Mouse (Mus musculus): ENCODE results near the gene Olfr1386. TPM values are rescaled to one million over a fixed set of nuclear protein-coding genes. Genes with fewer than 3 reads are reported as not detected.
"Not testable (repeated sequence)": the region's sequence is repeated elsewhere in the genome, so short reads cannot be mapped to it uniquely, and the experiment has no call there.

The Olfr1386 gene
- not detected in 2 replicates for polyA plus RNA-seq (2012)

GRCm38 (mm10) chr11:49464746-49465145 lies at the start of gene Olfr1386:
Gene Olfr1386, plus strand, starts transcription at chr11:49465046.
- not testable (repeated sequence) for H3K27me3 ChIP-seq (ENCODE audit: control insufficient read depth); H3K4me3 ChIP-seq (replicated peaks)

GRCm38 (mm10) chr11:49422767-49423166 lies 42.1 kb upstream of the Olfr1386 start, which contains the start of gene Olfr1389:
Gene Olfr1389, plus strand, starts transcription at chr11:49423067.
- Histone ChIP-seq H3K36me3 (ENCODE audit: control insufficient read depth) (no peaks in the 10 kb centered on the region), H3K9me3 (ENCODE audit: control insufficient read depth, low read length) (no peaks in the 10 kb centered on the region), H3K4me3 (replicated peaks) (no peak within 1 kb of the TSS), H3K4me1 (ENCODE audit: control insufficient read depth) (no peaks in the 10 kb centered on the region), H3K27me3 (ENCODE audit: control insufficient read depth) (no peaks in the 10 kb centered on the region)
- TF ChIP-seq GATA1 (IDR thresholded peaks at IDR 0.05; ENCODE audit: low read length) (no peak), TAL1 (IDR thresholded peaks at IDR 0.05; ENCODE audit: low read length) (no peak)

More at GRCm38 (mm10) chr11:49464746-49465145, at the start of gene Olfr1386:
- not testable (repeated sequence) for H3K9me3 ChIP-seq (ENCODE audit: control insufficient read depth, low read length); H3K36me3 ChIP-seq (ENCODE audit: control insufficient read depth); H3K4me1 ChIP-seq (ENCODE audit: control insufficient read depth)

DNA sequence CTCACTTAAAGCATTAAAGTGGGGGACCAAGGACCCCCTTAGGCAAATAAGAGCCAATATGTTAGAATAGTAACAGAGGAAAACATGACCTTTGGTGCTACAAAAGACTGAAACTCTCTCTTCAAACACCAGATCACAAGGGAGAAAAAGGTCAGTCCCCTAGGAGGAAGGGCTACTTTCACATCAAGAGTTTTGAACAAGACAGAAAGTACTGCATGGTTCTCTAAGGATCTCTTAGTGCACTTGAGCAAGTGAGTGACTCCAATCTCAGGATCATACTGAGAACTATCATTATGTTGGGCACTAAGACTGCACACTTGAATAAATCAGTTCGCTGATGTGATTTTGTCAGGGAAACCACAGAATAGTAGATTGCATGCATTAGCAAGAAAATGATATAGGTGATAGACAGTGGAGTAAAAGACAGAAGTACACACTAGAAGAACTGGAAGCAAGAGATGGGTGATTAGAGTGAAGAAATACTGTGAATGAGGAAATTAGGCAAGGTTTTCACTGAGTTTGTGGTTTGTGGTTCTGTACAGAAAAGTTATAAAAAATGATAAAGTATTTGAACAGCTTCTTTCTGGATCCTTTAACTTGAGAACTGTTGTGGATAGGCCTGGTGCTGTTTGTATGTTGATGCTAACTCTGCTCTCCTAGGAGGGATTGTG lies 39.5 kb upstream of the Olfr1386 start:
- no peak overlapping the region for H3K4me3 ChIP-seq (replicated peaks)
- H3K9me3 ChIP-seq (ENCODE audit: control insufficient read depth, low read length): no peaks in the 10 kb centered on the region
- H3K36me3 ChIP-seq (ENCODE audit: control insufficient read depth): no peaks in the 10 kb centered on the region
- H3K27me3 ChIP-seq (ENCODE audit: control insufficient read depth): no peaks in the 10 kb centered on the region
- no peaks in the 10 kb centered on the region for H3K4me1 ChIP-seq (ENCODE audit: control insufficient read depth)
- TF ChIP-seq GATA1 (IDR thresholded peaks at IDR 0.05; ENCODE audit: low read length): no peak
- no peak for TF ChIP-seq TAL1 (IDR thresholded peaks at IDR 0.05; ENCODE audit: low read length)

- Histone ChIP-seq H3K36me3 (ENCODE audit: control insufficient read depth) (no peaks in the 10 kb centered on the region), H3K4me1 (ENCODE audit: control insufficient read depth) (no peaks in the 10 kb centered on the region), H3K27me3 (ENCODE audit: control insufficient read depth) (no peaks in the 10 kb centered on the region), H3K9me3 (ENCODE audit: control insufficient read depth, low read length) (no peaks in the 10 kb centered on the region; the same call in 1 of the 2 replicates), H3K4me3 (replicated peaks) (no peak overlapping the region)
- TF ChIP-seq GATA1 (IDR thresholded peaks at IDR 0.05; ENCODE audit: low read length) (no peak), TAL1 (IDR thresholded peaks at IDR 0.05; ENCODE audit: low read length) (no peak; the same call in 2 of the 3 replicates)
Observed at GRCm38 (mm10) chr11:49429641-49430040, 35.2 kb upstream of the Olfr1386 start.

GRCm38 (mm10) chr11:49436411-49436810 lies 28.4 kb upstream of the Olfr1386 start, which contains the start of gene Olfr1388:
Gene Olfr1388, plus strand, starts transcription at chr11:49436624.
- H3K4me3 ChIP-seq (replicated peaks): no peak within 1 kb of the TSS

DNA sequence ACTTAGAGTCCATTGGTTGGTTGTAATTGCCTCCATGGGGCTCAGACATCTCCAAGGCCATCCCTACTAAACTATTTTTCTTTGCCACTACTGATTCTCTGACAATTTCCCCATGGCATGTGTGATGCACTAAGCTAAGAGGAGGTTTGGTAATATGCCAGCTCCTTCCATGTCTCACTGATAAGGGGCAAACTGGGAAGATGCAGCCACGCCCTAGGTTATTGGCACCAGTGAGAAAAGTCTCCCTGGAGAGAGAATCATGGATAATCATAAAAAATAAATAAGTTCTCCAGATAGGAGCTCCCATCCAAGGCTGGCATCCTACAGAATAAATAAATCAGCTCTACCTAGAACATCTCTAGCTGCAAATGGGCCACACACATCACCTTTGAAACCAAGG lies 9.8 kb upstream of the Olfr1386 start, which contains the start of gene Olfr1387:
TSS of gene Olfr1387 (plus strand) at position 301 of the 400 bp plus-strand sequence.
- H3K36me3 ChIP-seq (ENCODE audit: control insufficient read depth): no peaks in the 10 kb centered on the region
- H3K9me3 ChIP-seq (ENCODE audit: control insufficient read depth, low read length): peaks cover 2% of the 10 kb centered on the region; the same call in 1 of the 2 replicates
- TF ChIP-seq GATA1 (IDR thresholded peaks at IDR 0.05; ENCODE audit: low read length): no peak
- TF ChIP-seq TAL1 (IDR thresholded peaks at IDR 0.05; ENCODE audit: low read length): no peak
- no peak within 1 kb of the TSS for H3K4me3 ChIP-seq (replicated peaks)
- H3K4me1 ChIP-seq (ENCODE audit: control insufficient read depth): no peaks in the 10 kb centered on the region
- H3K27me3 ChIP-seq (ENCODE audit: control insufficient read depth): no peaks in the 10 kb centered on the region

More at GRCm38 (mm10) chr11:49436411-49436810, 28.4 kb upstream of the Olfr1386 start, which contains the start of gene Olfr1388:
- no peak for TF ChIP-seq GATA1 (IDR thresholded peaks at IDR 0.05; ENCODE audit: low read length)
- TF ChIP-seq TAL1 (IDR thresholded peaks at IDR 0.05; ENCODE audit: low read length): no peak
- H3K27me3 ChIP-seq (ENCODE audit: control insufficient read depth): no peaks in the 10 kb centered on the region
- H3K9me3 ChIP-seq (ENCODE audit: control insufficient read depth, low read length): no peaks in the 10 kb centered on the region
- H3K36me3 ChIP-seq (ENCODE audit: control insufficient read depth): no peaks in the 10 kb centered on the region
- no peaks in the 10 kb centered on the region for H3K4me1 ChIP-seq (ENCODE audit: control insufficient read depth)

DNA sequence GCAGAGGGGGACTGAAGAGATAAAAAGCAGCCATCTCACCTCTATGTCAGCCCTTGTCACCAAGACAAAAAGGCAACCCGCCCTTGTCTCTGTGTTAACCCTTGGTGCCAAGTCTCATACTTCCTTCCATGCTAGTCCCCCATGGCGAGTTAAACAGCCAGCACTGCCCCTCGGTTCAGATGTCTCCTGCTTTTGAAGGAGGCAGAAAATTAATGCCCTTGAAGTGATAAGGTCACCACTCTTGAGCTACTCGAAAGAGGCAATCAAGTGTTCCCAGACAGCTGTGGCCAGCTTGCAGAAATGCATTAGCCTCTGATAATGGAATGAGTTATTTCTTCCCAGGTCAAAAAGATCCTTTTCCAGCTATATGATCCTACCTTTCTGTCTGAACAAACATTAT lies 21.1 kb downstream of the Olfr1386 start:
- no peak for TF ChIP-seq GATA1 (IDR thresholded peaks at IDR 0.05; ENCODE audit: low read length)
- TF ChIP-seq TAL1 (IDR thresholded peaks at IDR 0.05; ENCODE audit: low read length): no peak
- Histone ChIP-seq H3K27me3 (ENCODE audit: control insufficient read depth) (no peaks in the 10 kb centered on the region), H3K4me3 (replicated peaks) (no peak overlapping the region), H3K9me3 (ENCODE audit: control insufficient read depth, low read length) (no peaks in the 10 kb centered on the region), H3K36me3 (ENCODE audit: control insufficient read depth) (no peaks in the 10 kb centered on the region), H3K4me1 (ENCODE audit: control insufficient read depth) (no peaks in the 10 kb centered on the region)

DNA sequence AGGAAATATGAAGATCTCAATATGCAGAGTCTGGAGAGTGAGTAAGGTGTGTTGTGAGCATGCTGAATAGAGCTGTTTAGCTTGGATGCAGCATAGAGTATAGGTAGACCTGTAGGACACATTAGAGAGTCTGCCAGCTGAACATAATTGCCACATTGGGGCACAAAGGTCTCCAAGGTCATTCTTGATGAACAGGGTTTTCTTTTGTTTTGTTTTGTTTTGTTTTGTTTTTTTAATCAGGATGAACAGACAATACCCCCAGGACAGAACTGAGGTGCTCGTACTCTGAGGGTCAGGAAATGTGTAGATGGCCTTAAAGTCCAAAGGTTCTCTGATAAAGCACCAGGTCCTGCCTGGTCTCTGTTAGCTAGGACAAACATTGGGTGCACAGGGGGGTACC lies 23.9 kb downstream of the Olfr1386 start, which contains the start of gene Olfr1385:
TSS of gene Olfr1385 (plus strand) at position 301 of the 400 bp plus-strand sequence.
- H3K9me3 ChIP-seq (ENCODE audit: control insufficient read depth, low read length); H3K36me3 ChIP-seq (ENCODE audit: control insufficient read depth); H3K4me1 ChIP-seq (ENCODE audit: control insufficient read depth); H3K4me3 ChIP-seq (replicated peaks); H3K27me3 ChIP-seq (ENCODE audit: control insufficient read depth): not testable (repeated sequence)

GRCm38 (mm10) chr11:49518086-49518485 lies 53.2 kb downstream of the Olfr1386 start:
- no peak for TF ChIP-seq GATA1 (IDR thresholded peaks at IDR 0.05; ENCODE audit: low read length)
- no peak for TF ChIP-seq TAL1 (IDR thresholded peaks at IDR 0.05; ENCODE audit: low read length)
- H3K4me1 ChIP-seq (ENCODE audit: control insufficient read depth): no peaks in the 10 kb centered on the region
- no peak overlapping the region for H3K4me3 ChIP-seq (replicated peaks)
- no peaks in the 10 kb centered on the region for H3K9me3 ChIP-seq (ENCODE audit: control insufficient read depth, low read length)
- H3K27me3 ChIP-seq (ENCODE audit: control insufficient read depth): no peaks in the 10 kb centered on the region
- H3K36me3 ChIP-seq (ENCODE audit: control insufficient read depth): no peaks in the 10 kb centered on the region

Measured in erythroblast, embryonic 14.5 days (primary cell).